Mouse (Mus musculus) CD8-positive naive resting alpha-beta T cell, adult 57 days (primary cell): ENCODE results near the gene Mmp9. TPM values are rescaled to one million over a fixed set of nuclear protein-coding genes. Genes with fewer than 3 reads are reported as not detected.

ENCODE experiments used
- total RNA-seq: library from RNA; stranded (reverse); gene quantifications from one replicate; pipeline ENCODE4 v1.2.4, GENCODE M21; 2023

Gene Mmp9
- total RNA-seq, result 1.3 TPM

DNA sequence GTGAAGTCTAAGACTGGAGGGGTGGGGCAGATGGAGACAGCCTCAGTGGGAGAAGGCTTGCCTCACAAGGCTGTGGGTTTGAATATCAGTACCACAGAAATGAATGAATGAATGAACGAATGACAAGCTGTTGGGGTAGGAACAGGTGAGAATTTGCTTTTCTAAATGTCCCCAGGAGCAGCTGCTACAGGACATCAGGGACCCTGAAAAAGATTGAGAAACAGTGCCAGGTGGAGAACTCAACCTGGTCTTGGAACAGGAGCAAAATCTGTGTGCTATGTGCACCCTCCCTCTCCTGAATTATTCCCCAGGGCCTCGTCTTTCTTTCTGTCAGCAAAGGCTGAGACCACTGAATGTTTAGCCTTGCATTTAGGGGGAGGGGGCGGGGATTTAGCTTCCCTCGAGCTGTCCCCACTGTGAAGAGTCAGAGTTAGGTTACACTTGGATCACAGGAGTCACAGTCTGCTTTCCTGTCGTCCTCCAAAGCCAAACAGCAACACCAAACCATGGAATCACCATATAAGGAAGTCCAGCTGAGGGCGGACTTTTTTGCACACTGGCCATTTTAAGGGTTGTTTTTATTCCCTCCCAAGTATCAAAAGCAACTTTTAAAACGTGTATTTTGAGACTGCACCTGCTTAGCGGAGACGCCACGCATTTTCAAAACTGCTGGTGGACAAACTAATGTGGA is at the start of gene Mmp9:
Mmp9 (plus strand) TSS at position 641 of the 691 bp plus-strand sequence.

DNA sequence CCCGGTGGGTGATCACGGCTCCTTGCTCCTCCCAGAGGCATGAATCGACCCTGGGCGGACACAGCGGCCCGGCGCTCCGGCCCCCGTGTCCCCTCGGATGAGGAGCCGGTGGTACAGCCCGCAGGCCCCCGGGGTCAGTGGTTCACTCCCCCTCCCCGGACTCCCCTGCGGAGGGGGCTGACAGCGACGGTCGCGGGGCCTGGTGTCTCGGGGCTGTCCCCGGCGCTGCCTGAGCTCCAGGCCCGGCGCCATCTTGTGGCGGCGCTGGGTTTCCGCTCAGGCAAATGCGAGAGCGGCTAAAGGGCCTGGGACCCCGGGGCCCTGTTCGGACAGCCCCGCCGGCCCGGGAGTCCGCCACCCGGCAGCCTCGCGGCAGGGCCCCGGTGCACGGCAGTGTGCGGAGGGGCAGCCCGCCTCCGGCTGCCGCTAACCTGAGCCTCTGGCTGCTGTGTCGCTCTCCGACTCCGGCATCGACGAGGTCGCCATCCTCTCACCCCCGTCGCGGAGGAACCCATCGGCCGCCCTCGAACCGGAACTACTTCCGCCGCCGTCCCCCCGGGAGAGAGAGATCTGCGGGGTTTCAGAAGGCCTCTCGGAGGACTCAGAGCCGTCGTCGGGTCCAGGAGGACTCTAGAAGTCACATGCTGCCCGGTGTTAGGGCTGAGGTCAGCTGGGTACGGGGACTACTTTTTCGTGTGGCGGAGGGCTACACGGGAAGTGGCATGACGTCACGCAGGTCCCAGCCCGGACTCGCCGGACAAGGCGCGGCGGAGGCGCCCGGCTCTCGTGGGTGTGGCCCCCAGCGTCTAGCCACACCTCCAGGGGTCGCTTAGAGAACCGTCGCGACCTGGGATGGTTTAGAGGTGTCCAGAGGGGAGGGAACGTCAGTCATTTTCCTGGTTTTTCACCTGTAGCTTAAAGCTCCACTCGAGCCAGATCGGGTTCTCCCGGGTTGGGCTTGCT is 29.2 kb upstream of the Mmp9 start, which contains the start of gene Zfp335:
Zfp335 (minus strand) TSS at position 672 of the 963 bp plus-strand sequence.

DNA sequence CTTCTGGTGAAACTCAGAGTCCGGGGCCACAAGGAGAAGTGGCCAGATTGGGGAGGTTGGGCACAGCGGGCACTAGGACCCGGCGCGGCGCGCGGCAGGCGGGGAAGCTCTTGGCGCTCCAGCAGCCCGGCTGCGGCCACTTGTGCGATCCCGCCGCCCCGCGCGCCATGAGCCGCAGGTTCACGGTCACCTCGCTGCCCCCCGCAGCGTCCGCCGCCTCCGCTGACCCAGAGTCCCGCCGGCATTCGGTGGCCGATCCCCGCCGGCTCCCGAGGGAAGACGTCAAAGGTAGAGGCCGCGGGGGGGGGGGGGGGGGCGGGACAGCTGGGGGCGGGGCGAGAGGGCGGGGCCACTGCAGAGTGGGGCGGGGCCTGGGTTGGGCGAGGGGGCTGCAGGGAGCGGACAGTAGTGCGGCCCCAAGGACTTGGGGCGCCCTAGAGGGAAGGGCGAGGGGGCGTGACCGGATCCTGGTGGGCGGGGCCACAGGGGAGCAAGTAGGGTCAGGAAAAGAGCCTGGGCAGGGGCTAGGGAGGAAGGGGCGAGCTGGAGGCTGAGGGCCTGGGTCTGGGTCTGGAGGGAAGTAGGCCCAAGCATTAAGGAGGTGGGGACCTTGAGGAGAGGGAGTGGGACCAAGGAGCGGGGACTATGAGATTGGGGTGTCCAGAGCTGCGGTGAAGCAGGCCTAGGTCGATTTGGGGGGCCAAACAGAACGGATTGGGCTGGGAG is 20.3 kb downstream of the Mmp9 start, which contains the start of gene Slc12a5:
Slc12a5 (plus strand) TSS at position 87 of the 726 bp plus-strand sequence.

Other genes with a start within 250 kb of the Mmp9 start
- gene Spint4, start 242.3 kb upstream of the Mmp9 start, total RNA-seq, result not detected
- not detected for gene Spint5, start 225.5 kb upstream of the Mmp9 start, total RNA-seq
- not detected for gene Wfdc3, start 194.8 kb upstream of the Mmp9 start, total RNA-seq
- gene Dnttip1, start 194.8 kb upstream of the Mmp9 start, total RNA-seq, result 43.0 TPM
- gene Ube2c, start 170.9 kb upstream of the Mmp9 start, total RNA-seq, result not detected
- not detected for gene Tnnc2, start 160.8 kb upstream of the Mmp9 start, total RNA-seq
- gene Snx21, start 155.0 kb upstream of the Mmp9 start, total RNA-seq, result 0.70 TPM
- gene Acot8, start 135.9 kb upstream of the Mmp9 start, total RNA-seq, result 60.3 TPM
- 3.5 TPM for gene Zswim3, start 135.7 kb upstream of the Mmp9 start, total RNA-seq
- 7.7 TPM for gene Zswim1, start 118.1 kb upstream of the Mmp9 start, total RNA-seq
- not detected for gene Spata25, start 112.2 kb upstream of the Mmp9 start, total RNA-seq
- 133 TPM for gene Ctsa, start 107.9 kb upstream of the Mmp9 start, total RNA-seq
- gene Neurl2, start 107.3 kb upstream of the Mmp9 start, total RNA-seq, result 1.7 TPM
- gene Pltp, start 83.1 kb upstream of the Mmp9 start, total RNA-seq, result 5.5 TPM
- gene Pcif1, start 61.5 kb upstream of the Mmp9 start, total RNA-seq, result 117 TPM
- 54.1 TPM for gene Zfp335, start 29.0 kb upstream of the Mmp9 start, total RNA-seq
- 0.46 TPM for gene Slc12a5, start 20.0 kb downstream of the Mmp9 start, total RNA-seq
- gene Ncoa5, start 94.1 kb downstream of the Mmp9 start, total RNA-seq, result 44.8 TPM
- 11.4 TPM for gene Cd40, start 114.8 kb downstream of the Mmp9 start, total RNA-seq
- gene 1700025C18Rik, start 150.0 kb downstream of the Mmp9 start, total RNA-seq, result not detected